Mouse (Mus musculus) neural tube, embryonic 14.5 days (tissue): ENCODE results near the gene Ier3. TPM values are rescaled to one million over a fixed set of nuclear protein-coding genes. Genes with fewer than 3 reads are reported as not detected.
"Not testable (repeated sequence)": the region's sequence is repeated elsewhere in the genome, so short reads cannot be mapped to it uniquely, and the experiment has no call there.

ENCODE experiments used
- ATAC-seq: fragments of 200-750 bp; cut with Nextera tagmentation; 2 replicates; pipeline ENCODE4 v1.8.0; 2017; ENCODE audit warnings: low read depth, mild to moderate bottlenecking, moderate TSS enrichment, moderate library complexity
- H3K27ac ChIP-seq: fragments of 300-500 bp; sonication (generic); 2 replicates; pipeline ENCODE4 v1.5.1; 2014; ENCODE audit warnings: low read depth, mild to moderate bottlenecking, control low read depth, low read length, moderate library complexity, mixed read lengths
- H3K27me3 ChIP-seq: fragments of 300-500 bp; sonication (generic); 2 replicates; pipeline ENCODE4 v1.6.1; 2014; ENCODE audit warnings: low read length; ENCODE audit not compliant: control insufficient read depth, insufficient read depth
- H3K36me3 ChIP-seq: fragments of 300-500 bp; sonication (generic); 2 replicates; pipeline ENCODE4 v1.6.1; 2014; ENCODE audit warnings: low read length, mixed read lengths; ENCODE audit not compliant: control insufficient read depth, insufficient read depth
- H3K4me1 ChIP-seq: fragments of 300-500 bp; sonication (generic); 2 replicates; pipeline ENCODE4 v1.6.1; 2014; ENCODE audit warnings: low read length; ENCODE audit not compliant: control insufficient read depth, insufficient read depth
- H3K4me2 ChIP-seq: fragments of 300-500 bp; sonication (generic); 2 replicates; pipeline ENCODE4 v1.6.1; 2014; ENCODE audit warnings: mild to moderate bottlenecking, low read depth, low read length, control low read depth
- H3K4me3 ChIP-seq: fragments of 300-500 bp; sonication (generic); 2 replicates; pipeline ENCODE4 v1.5.1; 2014; ENCODE audit warnings: low read depth, low read length, control low read depth, mixed read lengths
- H3K9ac ChIP-seq: fragments of 300-500 bp; sonication (generic); replicated peaks from 2 replicates; pipeline ENCODE4 v1.6.1; 2014; ENCODE audit warnings: low read depth, mild to moderate bottlenecking, control low read depth, low read length, mixed read lengths
- H3K9me3 ChIP-seq: fragments of 300-500 bp; sonication (generic); 2 replicates; pipeline ENCODE4 v1.6.1; 2016; ENCODE audit warnings: low read length; ENCODE audit not compliant: control insufficient read depth
- WGBS: fragments of 180-500 bp; shearing (Covaris S2); extraction: QIAGEN DNeasy Blood & Tissue Kit; methylation state at CpG from one replicate; pipeline ENCODE4 v1.1.7; 2014; 5-methylcytosine and 5-hydroxymethylcytosine counted together
- polyA plus RNA-seq: library from polyadenylated mRNA; unstranded; fragments of >200 nt; fragmentation: Nextera tagmentation; extraction: Ambion mirVana; gene quantifications from 2 replicates; pipeline ENCODE4 v1.2.1, GENCODE M21; 2014

The Ier3 gene
- polyA plus RNA-seq, 1 experiment from 2014 or later: 4.2 TPM

- H3K4me1 ChIP-seq: peaks cover 37% of the 10 kb centered on the region
- H3K27me3 ChIP-seq: no peaks in the 10 kb centered on the region
- peak overlapping the region; percentile 97 for H3K27ac ChIP-seq
- no peak; the same call in 1 of the 2 replicates for ATAC-seq
- H3K36me3 ChIP-seq: peaks cover 36% of the 10 kb centered on the region
- H3K9ac ChIP-seq: peak overlapping the region; percentile 98
- WGBS: 0% methylated on average over 18 of the region's 18 CpGs
- H3K4me2 ChIP-seq: peak overlapping the region; percentile 69
- no peaks in the 10 kb centered on the region for H3K9me3 ChIP-seq
- peak overlapping the region; percentile 93 for H3K4me3 ChIP-seq
Measured at GRCm38 (mm10) chr17:35837487-35837886, 16.0 kb downstream of the Ier3 start.

GRCm38 (mm10) chr17:35838122-35838544, 16.6 kb downstream of the Ier3 start, which contains the start of gene Tubb5:
Tubb5 (minus strand) TSS chr17:35838306.
- Histone ChIP-seq H3K4me3 (peak within 1 kb of the TSS; percentile 93), H3K9me3 (no peaks in the 10 kb centered on the region), H3K4me1 (peaks cover 37% of the 10 kb centered on the region), H3K27ac (peak within 1 kb of the TSS; percentile 97), H3K27me3 (no peaks in the 10 kb centered on the region), H3K9ac (peak within 1 kb of the TSS; percentile 98), H3K4me2 (peak within 1 kb of the TSS; percentile 69), H3K36me3 (peaks cover 34% of the 10 kb centered on the region)
- under 1% methylated on average over 29 of the region's 29 CpGs for WGBS
- ATAC-seq: peak; percentile 75

GRCm38 (mm10) chr17:35838570-35838969, 17.1 kb downstream of the Ier3 start:
- Histone ChIP-seq H3K4me2 (peak overlapping the region; percentile 61), H3K9ac (peak overlapping the region; percentile 33), H3K9me3 (no peaks in the 10 kb centered on the region), H3K36me3 (peaks cover 30% of the 10 kb centered on the region), H3K4me3 (peak overlapping the region; percentile 93), H3K27me3 (no peaks in the 10 kb centered on the region), H3K4me1 (peaks cover 36% of the 10 kb centered on the region), H3K27ac (peak overlapping the region; percentile 81)
- no peak for ATAC-seq
- 4% methylated on average over 5 of the region's 5 CpGs for WGBS

GRCm38 (mm10) chr17:35839002-35839401, 17.5 kb downstream of the Ier3 start:
- not testable (repeated sequence) for H3K9me3 ChIP-seq, H3K27me3 ChIP-seq, ATAC-seq
- Histone ChIP-seq H3K4me3 (peak overlapping the region; percentile 93), H3K4me2 (peak overlapping the region; percentile 61), H3K27ac (peak overlapping the region; percentile 81), H3K4me1 (peaks cover 31% of the 10 kb centered on the region), H3K9ac (peak overlapping the region; percentile 33; the same call in 1 of the 2 replicates), H3K36me3 (peaks cover 26% of the 10 kb centered on the region)
- WGBS: 53% methylated on average over 3 of the region's 3 CpGs

- H3K36me3 ChIP-seq: peaks cover 10% of the 10 kb centered on the region
- peak overlapping the region; percentile 28 for H3K4me3 ChIP-seq
- no peaks in the 10 kb centered on the region for H3K9me3 ChIP-seq
- no peak overlapping the region for H3K9ac ChIP-seq
- no peaks in the 10 kb centered on the region for H3K27me3 ChIP-seq
- peak overlapping the region; percentile 30; the same call in 1 of the 2 replicates for H3K27ac ChIP-seq
- peaks cover 16% of the 10 kb centered on the region for H3K4me1 ChIP-seq
- WGBS: 57% methylated on average over 14 of the region's 14 CpGs
- H3K4me2 ChIP-seq: peak overlapping the region; percentile 38; the same call in 1 of the 2 replicates
- ATAC-seq: no peak
Measured at GRCm38 (mm10) chr17:35840561-35840960, 19.1 kb downstream of the Ier3 start.

GRCm38 (mm10) chr17:35841076-35841950, 19.8 kb downstream of the Ier3 start, which contains the start of gene Mdc1:
Mdc1 (plus strand) TSS chr17:35841515.
- Histone ChIP-seq H3K4me2 (peak within 1 kb of the TSS; percentile 61), H3K36me3 (peaks cover 6% of the 10 kb centered on the region; the same call in 1 of the 2 replicates), H3K9me3 (no peaks in the 10 kb centered on the region), H3K9ac (peak within 1 kb of the TSS; percentile 58), H3K4me3 (peak within 1 kb of the TSS; percentile 57), H3K27me3 (no peaks in the 10 kb centered on the region), H3K4me1 (peaks cover 10% of the 10 kb centered on the region; the same call in 1 of the 2 replicates), H3K27ac (peak within 1 kb of the TSS; percentile 64)
- under 1% methylated on average over 59 of the region's 59 CpGs for WGBS
- ATAC-seq: peak; percentile 91

GRCm38 (mm10) chr17:35842006-35842405, 20.5 kb downstream of the Ier3 start:
- no peak for ATAC-seq
- Histone ChIP-seq H3K9me3 (no peaks in the 10 kb centered on the region), H3K4me3 (peak overlapping the region; percentile 57), H3K9ac (peak overlapping the region; percentile 58), H3K4me2 (peak overlapping the region; percentile 61), H3K27me3 (no peaks in the 10 kb centered on the region), H3K4me1 (peaks cover 10% of the 10 kb centered on the region; the same call in 1 of the 2 replicates), H3K36me3 (peaks cover 3% of the 10 kb centered on the region; the same call in 1 of the 2 replicates), H3K27ac (peak overlapping the region; percentile 64; the same call in 1 of the 2 replicates)
- 17% methylated on average over 11 of the region's 11 CpGs for WGBS

- ATAC-seq: no peak
- H3K4me2 ChIP-seq: no peak overlapping the region
- no peak overlapping the region for H3K4me3 ChIP-seq
- H3K27me3 ChIP-seq: no peaks in the 10 kb centered on the region
- WGBS: 95% methylated on average over 3 of the region's 3 CpGs
- no peak overlapping the region for H3K27ac ChIP-seq
- no peaks in the 10 kb centered on the region for H3K9me3 ChIP-seq
- peaks cover 10% of the 10 kb centered on the region; the same call in 1 of the 2 replicates for H3K4me1 ChIP-seq
- H3K9ac ChIP-seq: no peak overlapping the region
- peaks cover 12% of the 10 kb centered on the region for H3K36me3 ChIP-seq
Measured at GRCm38 (mm10) chr17:35843514-35843913, 22.0 kb downstream of the Ier3 start.

GRCm38 (mm10) chr17:35848112-35848511, 26.6 kb downstream of the Ier3 start:
- H3K4me1 ChIP-seq: no peaks in the 10 kb centered on the region
- no peaks in the 10 kb centered on the region for H3K27me3 ChIP-seq
- H3K27ac ChIP-seq: no peak overlapping the region
- peaks cover 32% of the 10 kb centered on the region for H3K36me3 ChIP-seq
- peak; percentile 28; the same call in 1 of the 2 replicates for ATAC-seq
- no peak overlapping the region for H3K4me3 ChIP-seq
- H3K9me3 ChIP-seq: no peaks in the 10 kb centered on the region
- H3K9ac ChIP-seq: no peak overlapping the region
- WGBS: 37% methylated on average over 1 of the region's 1 CpGs
- no peak overlapping the region for H3K4me2 ChIP-seq
